Mouse (Mus musculus) intestine, embryonic 15.5 days (tissue): ENCODE data around the gene Ccdc33. TPM values are rescaled to one million over a fixed set of nuclear protein-coding genes. Genes with fewer than 3 reads are reported as not detected.
A peak's percentile ranks its signal among the peaks of the same experiment; 100 is the strongest.

Source experiments
- ATAC-seq: fragments of 200-750 bp; cut with Nextera tagmentation; 2 replicates; pipeline ENCODE4 v1.8.0; 2017; ENCODE audit warnings: moderate TSS enrichment, moderate library complexity
- H3K27ac ChIP-seq: fragments of 300-500 bp; sonication (generic); 2 replicates; pipeline ENCODE4 v1.5.1; 2015; ENCODE audit warnings: mild to moderate bottlenecking, inconsistent platforms
- H3K27me3 ChIP-seq: fragments of 300-500 bp; sonication (generic); replicated peaks from 2 replicates; pipeline ENCODE4 v1.6.1; 2015; ENCODE audit warnings: inconsistent platforms
- H3K36me3 ChIP-seq: fragments of 300-500 bp; sonication (generic); 2 replicates; pipeline ENCODE4 v1.6.1; 2015; ENCODE audit warnings: inconsistent platforms
- H3K4me1 ChIP-seq: fragments of 300-500 bp; sonication (generic); replicated peaks from 2 replicates; pipeline ENCODE4 v1.6.1; 2015; ENCODE audit warnings: inconsistent platforms
- H3K4me2 ChIP-seq: fragments of 300-500 bp; sonication (generic); replicated peaks from 2 replicates; pipeline ENCODE4 v1.6.1; 2015; ENCODE audit warnings: mild to moderate bottlenecking, inconsistent platforms
- H3K4me3 ChIP-seq: fragments of 300-500 bp; sonication (generic); replicated peaks from 2 replicates; pipeline ENCODE4 v1.5.1; 2015; ENCODE audit warnings: inconsistent platforms
- H3K9ac ChIP-seq: fragments of 300-500 bp; sonication (generic); 2 replicates; pipeline ENCODE4 v1.6.1; 2015; ENCODE audit warnings: inconsistent platforms
- H3K9me3 ChIP-seq: fragments of 300-500 bp; sonication (generic); 2 replicates; pipeline ENCODE4 v1.6.1; 2016; ENCODE audit warnings: inconsistent platforms
- WGBS: fragments of 180-500 bp; shearing (Covaris S2); methylation state at CpG from one replicate; pipeline ENCODE4 v1.1.7; 2015; 5-methylcytosine and 5-hydroxymethylcytosine counted together
- polyA plus RNA-seq: library from polyadenylated mRNA; unstranded; fragments of >200 nt; fragmentation: Nextera tagmentation; extraction: Ambion mirVana; gene quantifications from 2 replicates; pipeline ENCODE4 v1.2.1, GENCODE M21; 2015

Ccdc33 gene
- polyA plus RNA-seq, 1 experiment from 2014 or later: 0.09 TPM

DNA sequence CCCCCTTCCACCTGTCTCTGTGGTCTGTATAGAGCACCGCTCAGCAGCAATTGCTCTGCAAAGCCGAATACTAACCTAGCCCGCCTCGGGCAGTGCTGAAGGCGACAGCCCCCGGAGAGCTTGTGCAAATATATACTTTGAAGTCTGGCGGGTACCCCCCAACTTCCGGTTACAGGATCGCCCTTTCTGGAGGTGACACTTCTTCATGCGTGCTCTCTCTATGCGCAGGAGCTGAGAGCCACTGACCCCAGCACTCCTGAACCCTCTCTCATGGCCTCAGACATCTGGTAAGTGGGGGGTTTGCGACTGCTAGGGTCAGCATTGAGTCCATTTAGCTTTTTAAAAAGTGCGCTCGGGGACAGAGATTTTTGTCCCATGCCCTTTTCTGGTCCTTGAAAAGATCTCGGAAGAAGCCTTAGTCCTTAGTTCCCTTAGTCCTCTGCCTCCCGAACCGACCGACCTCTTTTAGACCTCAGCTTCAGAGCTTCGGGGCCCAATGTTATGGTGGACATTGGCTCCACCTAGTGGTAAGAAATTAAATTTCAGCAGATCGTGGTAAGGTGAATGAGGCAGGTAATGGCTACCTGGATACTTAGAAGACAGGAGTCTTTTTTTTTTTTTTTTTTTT lies 120.5 kb downstream of the Ccdc33 start:
- Histone ChIP-seq H3K9ac (peak overlapping the region; percentile 13; the same call in 1 of the 2 replicates), H3K27me3 (peaks cover 13% of the 10 kb centered on the region), H3K4me3 (peak overlapping the region; percentile 22), H3K27ac (no peak overlapping the region), H3K4me1 (no peaks in the 10 kb centered on the region), H3K9me3 (no peaks in the 10 kb centered on the region), H3K36me3 (no peaks in the 10 kb centered on the region), H3K4me2 (peak overlapping the region; percentile 62)
- under 1% methylated on average over 20 of the region's 20 CpGs for WGBS
- peak; percentile 89 for ATAC-seq

- ATAC-seq: peak; percentile 15
- H3K4me2 ChIP-seq: peak overlapping the region; percentile 62
- H3K27ac ChIP-seq: no peak overlapping the region
- peak overlapping the region; percentile 22 for H3K4me3 ChIP-seq
- no peaks in the 10 kb centered on the region for H3K36me3 ChIP-seq
- H3K4me1 ChIP-seq: no peaks in the 10 kb centered on the region
- WGBS: 20% methylated on average over 13 of the region's 13 CpGs
- peak overlapping the region; percentile 13; the same call in 1 of the 2 replicates for H3K9ac ChIP-seq
- H3K27me3 ChIP-seq: peaks cover 13% of the 10 kb centered on the region
- no peaks in the 10 kb centered on the region for H3K9me3 ChIP-seq
Measured at GRCm38 (mm10) chr9:57997511-57998031, 121.1 kb downstream of the Ccdc33 start.

- H3K9me3 ChIP-seq: no peaks in the 10 kb centered on the region
- 35% methylated on average over 4 of the region's 4 CpGs for WGBS
- H3K27ac ChIP-seq: no peak overlapping the region
- no peak overlapping the region for H3K4me2 ChIP-seq
- H3K4me1 ChIP-seq: no peaks in the 10 kb centered on the region
- no peaks in the 10 kb centered on the region for H3K36me3 ChIP-seq
- H3K4me3 ChIP-seq: no peak overlapping the region
- no peak overlapping the region for H3K9ac ChIP-seq
- H3K27me3 ChIP-seq: peaks cover 9% of the 10 kb centered on the region
- no peak for ATAC-seq
Measured at GRCm38 (mm10) chr9:57995282-57995681, 123.3 kb downstream of the Ccdc33 start.

- peaks cover 6% of the 10 kb centered on the region for H3K27me3 ChIP-seq
- 55% methylated on average over 8 of the region's 8 CpGs for WGBS
- no peaks in the 10 kb centered on the region for H3K4me1 ChIP-seq
- H3K4me3 ChIP-seq: no peak overlapping the region
- H3K27ac ChIP-seq: no peak overlapping the region
- no peak overlapping the region for H3K9ac ChIP-seq
- no peak for ATAC-seq
- no peak overlapping the region for H3K4me2 ChIP-seq
- H3K9me3 ChIP-seq: no peaks in the 10 kb centered on the region
- H3K36me3 ChIP-seq: no peaks in the 10 kb centered on the region
Measured at GRCm38 (mm10) chr9:57992781-57993591, 125.6 kb downstream of the Ccdc33 start.

- 88% methylated on average over 3 of the region's 3 CpGs for WGBS
- no peak for ATAC-seq
- H3K4me2 ChIP-seq: no peak overlapping the region
- H3K4me3 ChIP-seq: no peak overlapping the region
- H3K27ac ChIP-seq: no peak overlapping the region
- no peaks in the 10 kb centered on the region for H3K9me3 ChIP-seq
- H3K9ac ChIP-seq: no peak overlapping the region
- H3K36me3 ChIP-seq: no peaks in the 10 kb centered on the region
- H3K27me3 ChIP-seq: peaks cover 6% of the 10 kb centered on the region
- no peaks in the 10 kb centered on the region for H3K4me1 ChIP-seq
Measured at GRCm38 (mm10) chr9:57992060-57992459, 126.6 kb downstream of the Ccdc33 start.

GRCm38 (mm10) chr9:57990438-57991110 lies 128.0 kb downstream of the Ccdc33 start:
- Histone ChIP-seq H3K4me1 (no peaks in the 10 kb centered on the region), H3K27me3 (no peaks in the 10 kb centered on the region), H3K36me3 (no peaks in the 10 kb centered on the region), H3K4me3 (no peak overlapping the region), H3K9ac (no peak overlapping the region), H3K9me3 (no peaks in the 10 kb centered on the region), H3K27ac (no peak overlapping the region), H3K4me2 (no peak overlapping the region)
- ATAC-seq: 0 out of 2 replicates have a peak, but pooled peaks have one; percentile 46
- 32% methylated on average over 10 of the region's 10 CpGs for WGBS

DNA sequence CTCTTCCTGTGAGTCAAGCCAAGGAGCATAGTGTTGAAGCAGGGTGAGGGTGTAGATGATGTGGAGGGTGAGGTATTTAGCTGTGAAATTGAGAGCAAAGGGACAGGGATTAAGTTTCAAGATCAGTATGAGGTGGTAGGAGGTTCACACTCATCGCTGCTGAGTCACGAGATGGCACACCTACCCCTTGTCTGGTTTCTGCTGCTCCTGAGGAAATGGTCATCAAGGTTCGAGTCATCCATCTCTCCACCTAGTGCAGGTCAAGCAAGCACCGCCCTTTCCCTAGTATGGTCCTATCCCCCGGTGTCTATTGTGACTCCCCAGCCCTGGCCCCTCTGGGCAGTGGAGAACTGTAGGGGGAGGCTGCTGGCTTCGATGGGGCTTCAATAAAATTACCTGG lies 129.3 kb downstream of the Ccdc33 start:
- Histone ChIP-seq H3K27me3 (no peaks in the 10 kb centered on the region), H3K9me3 (no peaks in the 10 kb centered on the region), H3K4me3 (no peak overlapping the region), H3K4me1 (no peaks in the 10 kb centered on the region), H3K36me3 (no peaks in the 10 kb centered on the region), H3K27ac (no peak overlapping the region), H3K9ac (no peak overlapping the region), H3K4me2 (no peak overlapping the region)
- WGBS: 77% methylated on average over 6 of the region's 6 CpGs
- no peak for ATAC-seq

GRCm38 (mm10) chr9:57988098-57988497 lies 130.5 kb downstream of the Ccdc33 start:
- Histone ChIP-seq H3K4me2 (no peak overlapping the region), H3K27ac (no peak overlapping the region), H3K36me3 (no peaks in the 10 kb centered on the region), H3K4me3 (no peak overlapping the region), H3K9me3 (no peaks in the 10 kb centered on the region), H3K9ac (no peak overlapping the region), H3K27me3 (no peaks in the 10 kb centered on the region), H3K4me1 (no peaks in the 10 kb centered on the region)
- ATAC-seq: no peak
- 94% methylated on average over 2 of the region's 2 CpGs for WGBS

DNA sequence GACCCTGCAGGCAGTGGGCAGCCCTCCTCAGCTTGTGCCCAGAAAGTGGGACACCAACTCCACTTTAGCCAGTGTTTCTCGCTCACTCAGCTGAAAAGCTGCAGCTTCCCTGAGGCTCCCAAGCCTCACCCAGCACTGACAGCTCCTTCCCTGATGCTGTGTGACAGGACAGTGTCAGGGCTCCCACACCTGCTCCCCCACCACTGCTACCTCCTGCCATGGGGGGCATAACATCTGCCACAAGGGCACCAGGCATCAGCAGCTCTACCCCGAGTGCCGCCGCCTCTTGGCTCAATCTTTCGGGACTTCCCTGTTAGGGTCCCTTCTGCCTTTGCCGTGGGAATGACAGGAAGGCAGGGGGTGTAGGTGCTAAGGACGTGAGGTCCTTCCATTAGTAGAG lies 132.3 kb downstream of the Ccdc33 start:
- WGBS: 75% methylated on average over 7 of the region's 7 CpGs
- no peak for ATAC-seq
- no peaks in the 10 kb centered on the region for H3K4me1 ChIP-seq
- H3K9me3 ChIP-seq: no peaks in the 10 kb centered on the region
- H3K4me3 ChIP-seq: no peak overlapping the region
- H3K4me2 ChIP-seq: no peak overlapping the region
- H3K27ac ChIP-seq: no peak overlapping the region
- H3K36me3 ChIP-seq: no peaks in the 10 kb centered on the region
- H3K27me3 ChIP-seq: no peaks in the 10 kb centered on the region
- no peak overlapping the region for H3K9ac ChIP-seq

DNA sequence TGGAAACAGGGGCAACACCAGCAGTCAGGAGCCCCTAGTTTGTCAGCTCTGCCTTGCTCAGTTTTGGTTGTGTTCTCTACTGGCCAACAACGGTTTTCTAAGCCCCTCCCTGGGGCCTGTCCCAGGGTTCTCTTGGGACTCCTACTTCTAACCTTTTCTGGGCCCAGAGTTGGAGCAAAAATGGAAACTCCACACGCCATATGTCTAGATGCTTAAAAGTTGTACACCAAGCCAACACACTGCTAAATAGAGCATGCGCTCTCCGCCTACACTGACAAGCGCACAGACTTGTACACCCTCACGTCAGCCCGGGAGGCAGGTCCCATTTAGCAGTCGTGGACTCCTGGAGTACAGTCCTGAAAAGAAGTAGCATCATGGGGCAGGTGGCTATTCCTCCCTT lies 133.3 kb downstream of the Ccdc33 start:
- H3K9ac ChIP-seq: no peak overlapping the region
- no peak for ATAC-seq
- no peaks in the 10 kb centered on the region for H3K36me3 ChIP-seq
- WGBS: 92% methylated on average over 8 of the region's 8 CpGs
- H3K9me3 ChIP-seq: no peaks in the 10 kb centered on the region
- H3K4me3 ChIP-seq: no peak overlapping the region
- no peak overlapping the region for H3K27ac ChIP-seq
- H3K27me3 ChIP-seq: no peaks in the 10 kb centered on the region
- no peaks in the 10 kb centered on the region for H3K4me1 ChIP-seq
- H3K4me2 ChIP-seq: no peak overlapping the region

- peaks cover 6% of the 10 kb centered on the region for H3K4me1 ChIP-seq
- no peak overlapping the region for H3K4me2 ChIP-seq
- WGBS: 80% methylated on average over 10 of the region's 10 CpGs
- no peak overlapping the region for H3K9ac ChIP-seq
- H3K9me3 ChIP-seq: no peaks in the 10 kb centered on the region
- no peak overlapping the region for H3K4me3 ChIP-seq
- no peaks in the 10 kb centered on the region for H3K36me3 ChIP-seq
- no peaks in the 10 kb centered on the region for H3K27me3 ChIP-seq
- H3K27ac ChIP-seq: no peak overlapping the region
- ATAC-seq: no peak
Measured at GRCm38 (mm10) chr9:57980570-57980969, 138.1 kb downstream of the Ccdc33 start.

- no peak overlapping the region for H3K9ac ChIP-seq
- H3K9me3 ChIP-seq: no peaks in the 10 kb centered on the region
- no peaks in the 10 kb centered on the region for H3K27me3 ChIP-seq
- H3K4me3 ChIP-seq: no peak overlapping the region
- no peaks in the 10 kb centered on the region for H3K36me3 ChIP-seq
- H3K4me2 ChIP-seq: no peak overlapping the region
- no peak overlapping the region for H3K27ac ChIP-seq
- 32% methylated on average over 3 of the region's 3 CpGs for WGBS
- peaks cover 9% of the 10 kb centered on the region for H3K4me1 ChIP-seq
- ATAC-seq: peak; percentile 87
Measured at GRCm38 (mm10) chr9:57978858-57979257, 139.8 kb downstream of the Ccdc33 start.
